Mouse (Mus musculus): ENCODE results near the gene Gm28360. TPM values are rescaled to one million over a fixed set of nuclear protein-coding genes. Genes with fewer than 3 reads are reported as not detected.

The Gm28360 gene
- not detected in 2 replicates for polyA plus RNA-seq (2015; fragmentation: Nextera tagmentation; extraction: Ambion mirVana)

GRCm38 (mm10) chr1:117829781-117830180 is at the start of gene Gm28360:
Gm28360 (plus strand) TSS chr1:117830081.

GRCm38 (mm10) chr1:117780833-117781232 is 49.0 kb upstream of the Gm28360 start, which contains the start of gene B020011L13Rik:
B020011L13Rik (plus strand) TSS chr1:117781133.

Other genes with a start within 250 kb of the Gm28360 start
- gene Gm28363, start 132.9 kb upstream of the Gm28360 start, polyA plus RNA-seq (2015; fragmentation: Nextera tagmentation; extraction: Ambion mirVana): not detected in 2 replicates
- gene B020011L13Rik, start 48.9 kb upstream of the Gm28360 start, polyA plus RNA-seq (2015; fragmentation: Nextera tagmentation; extraction: Ambion mirVana): not detected in 2 replicates
- gene Gm28168, start 97.9 kb downstream of the Gm28360 start, polyA plus RNA-seq (2015; fragmentation: Nextera tagmentation; extraction: Ambion mirVana): not detected in 2 replicates
- not detected in 2 replicates for gene Gm7145, start 135.9 kb downstream of the Gm28360 start, polyA plus RNA-seq (2015; fragmentation: Nextera tagmentation; extraction: Ambion mirVana)